Mouse (Mus musculus) kidney, adult 2 months (tissue): Measurements from ENCODE around the gene Leng1.

Experiments
- CTCF ChIP-seq: fragments of 200-500 bp; conservative IDR thresholded peaks from 2 replicates; pipeline ENCODE4 v1.5.1; 2011; ENCODE audit warnings: low read depth, mild to moderate bottlenecking, control low read depth, low read length, moderate library complexity, mixed read lengths; ENCODE audit not compliant: insufficient read depth, insufficient read length
- POLR2A ChIP-seq: fragments of 200-500 bp; IDR thresholded peaks from one replicate; pipeline ENCODE4 v1.6.1; 2011; ENCODE audit warnings: low read depth, low read length, control low read depth

DNA sequence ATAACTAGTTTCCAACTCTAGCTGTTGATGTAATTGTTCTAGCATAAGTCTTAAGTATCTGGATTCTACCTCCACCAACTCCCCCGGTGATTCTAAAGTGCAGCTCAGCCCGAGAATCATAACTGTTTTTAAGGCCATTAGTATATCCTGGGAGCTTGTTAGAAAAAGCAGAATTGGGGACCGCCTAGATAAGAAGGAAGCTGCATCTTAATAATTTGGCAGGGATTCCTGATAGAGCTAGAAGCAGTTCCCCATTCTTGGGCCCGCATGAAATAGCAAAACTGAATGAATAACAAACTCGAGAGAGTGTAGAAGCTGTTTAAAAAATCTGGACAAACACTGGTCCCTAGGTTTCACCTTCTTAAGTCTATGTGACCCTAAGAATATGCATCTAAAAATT lies 22.2 kb downstream of the Leng1 start:
- TF ChIP-seq CTCF (no peak), POLR2A (no peak)
